Mouse (Mus musculus): Measurements from ENCODE around the gene Hoxc11.

Hoxc11 gene

DNA sequence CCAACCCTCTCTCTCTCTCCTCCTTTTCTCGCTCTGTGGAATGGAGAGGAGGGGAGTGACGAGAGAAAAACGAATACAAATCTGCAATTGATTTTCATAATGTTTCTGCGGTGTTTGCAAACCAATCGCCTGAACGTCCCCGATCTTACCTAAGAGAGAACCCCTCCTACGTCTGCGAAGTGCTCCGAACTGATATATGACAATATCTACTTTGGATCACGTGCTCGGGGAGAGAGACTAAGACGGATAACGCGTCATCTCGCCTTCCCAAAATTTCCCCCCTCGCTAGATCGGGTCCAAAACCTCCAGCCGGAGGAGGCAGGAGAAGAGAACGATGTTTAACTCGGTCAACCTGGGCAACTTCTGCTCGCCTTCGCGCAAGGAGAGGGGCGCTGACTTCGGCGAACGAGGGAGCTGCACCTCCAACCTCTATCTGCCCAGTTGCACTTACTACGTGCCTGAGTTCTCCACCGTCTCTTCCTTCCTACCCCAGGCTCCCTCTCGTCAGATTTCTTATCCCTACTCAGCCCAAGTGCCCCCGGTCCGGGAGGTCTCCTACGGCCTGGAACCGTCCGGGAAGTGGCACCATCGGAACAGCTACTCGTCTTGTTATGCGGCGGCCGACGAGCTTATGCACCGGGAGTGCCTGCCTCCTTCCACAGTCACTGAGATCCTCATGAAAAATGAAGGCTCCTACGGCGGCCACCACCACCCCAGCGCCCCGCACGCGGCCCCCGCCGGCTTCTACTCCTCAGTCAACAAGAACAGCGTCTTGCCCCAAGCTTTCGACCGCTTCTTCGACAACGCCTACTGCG, at the start of gene Hoxc11:
Gene Hoxc11, plus strand, starts transcription at position 236 of the 815 bp plus-strand sequence.
- peak; percentile 45 for DNase-seq (ENCODE audit: low read depth, low spot score)

DNA sequence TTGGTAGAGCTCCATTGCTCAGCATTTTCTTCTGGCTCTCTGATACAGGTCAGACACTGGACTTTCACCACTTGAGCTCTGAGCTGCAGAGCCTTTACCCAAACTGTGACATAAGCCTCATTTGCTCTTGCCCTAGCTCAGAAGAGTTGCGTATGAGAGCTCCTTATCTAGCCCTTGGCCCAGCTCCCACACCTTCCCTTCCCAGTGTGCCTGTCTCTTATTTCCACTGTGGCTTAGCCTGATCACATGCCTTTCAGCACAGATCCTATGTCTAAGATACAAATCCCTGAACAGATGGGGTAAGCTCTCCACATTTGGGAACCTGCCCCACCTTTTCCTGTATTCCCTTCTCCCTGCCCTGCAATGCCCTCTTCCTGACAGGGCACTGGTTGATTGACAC, 49.3 kb upstream of the Hoxc11 start:
- no peak for DNase-seq (ENCODE audit: low read depth, low spot score)

DNA sequence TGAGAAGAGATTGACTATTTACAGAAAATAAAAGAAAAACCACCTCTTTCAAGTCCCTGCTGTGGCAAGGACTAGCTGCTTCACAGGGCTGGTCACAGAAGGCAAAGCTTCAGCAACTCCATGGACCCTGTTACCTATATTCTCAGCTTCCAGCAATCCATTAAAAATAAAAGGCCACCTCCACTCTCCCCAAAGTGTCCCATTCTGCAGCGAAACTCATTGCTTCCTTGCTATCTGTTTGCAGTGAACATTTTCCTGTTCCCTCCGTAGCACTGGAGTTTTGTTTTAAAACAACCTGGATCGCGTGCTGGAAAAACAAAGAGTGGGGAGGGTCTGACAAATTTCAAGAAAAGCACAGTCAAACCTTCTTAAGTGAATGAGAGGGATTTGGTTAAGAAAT, 44.7 kb upstream of the Hoxc11 start:
- no peak for DNase-seq (ENCODE audit: low read depth, low spot score)

DNA sequence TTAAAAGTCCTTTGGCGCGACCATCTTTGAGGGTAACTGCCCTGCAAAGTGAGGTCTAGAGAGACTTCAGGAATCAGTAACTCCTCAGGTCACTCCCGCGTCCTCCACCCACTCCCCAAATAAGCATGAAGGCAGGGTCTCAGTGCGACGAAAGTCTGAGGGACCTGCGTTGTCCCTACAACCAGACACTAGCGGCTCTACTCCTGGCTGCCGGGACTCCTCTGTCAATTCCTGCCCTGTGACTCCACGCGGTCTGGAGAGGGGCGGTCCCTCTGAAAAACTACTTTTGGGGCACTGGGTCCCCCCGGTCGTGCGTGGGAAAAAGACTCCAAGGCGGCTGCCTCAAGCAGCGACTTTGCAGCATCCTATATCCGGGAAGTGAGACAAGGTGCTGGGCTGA, 44.2 kb upstream of the Hoxc11 start:
- DNase-seq (ENCODE audit: low read depth, low spot score), result no peak

DNA sequence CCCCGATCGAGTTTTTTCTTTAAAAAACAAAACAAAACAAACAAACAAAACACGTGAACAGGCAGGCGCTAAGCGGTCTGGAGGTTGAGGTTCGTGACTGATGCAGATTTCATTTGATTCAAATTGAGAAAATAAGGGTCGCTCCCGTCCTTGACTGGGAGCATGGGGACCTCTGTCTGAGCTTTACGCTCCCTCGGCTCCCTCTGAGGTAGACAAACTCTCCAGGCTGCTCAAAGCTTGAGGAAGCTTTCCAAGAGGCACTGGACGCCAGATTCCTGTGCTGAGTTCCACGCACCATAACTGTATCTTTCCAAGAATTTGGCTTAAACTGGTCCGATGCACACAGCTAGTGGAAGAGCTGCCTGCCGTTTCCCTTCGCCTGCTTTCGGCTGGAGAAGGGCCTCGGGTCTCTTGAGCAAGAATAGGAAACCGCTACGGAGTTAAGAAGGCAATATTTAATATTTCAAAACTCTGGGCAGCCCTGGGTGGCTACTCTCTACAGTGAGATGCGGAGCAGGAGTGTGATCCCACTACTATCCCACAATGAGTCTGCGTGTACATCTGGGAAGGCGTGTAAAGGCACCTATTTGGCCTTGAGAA, 43.6 kb upstream of the Hoxc11 start:
- DNase-seq (ENCODE audit: low read depth, low spot score), result no peak

DNA sequence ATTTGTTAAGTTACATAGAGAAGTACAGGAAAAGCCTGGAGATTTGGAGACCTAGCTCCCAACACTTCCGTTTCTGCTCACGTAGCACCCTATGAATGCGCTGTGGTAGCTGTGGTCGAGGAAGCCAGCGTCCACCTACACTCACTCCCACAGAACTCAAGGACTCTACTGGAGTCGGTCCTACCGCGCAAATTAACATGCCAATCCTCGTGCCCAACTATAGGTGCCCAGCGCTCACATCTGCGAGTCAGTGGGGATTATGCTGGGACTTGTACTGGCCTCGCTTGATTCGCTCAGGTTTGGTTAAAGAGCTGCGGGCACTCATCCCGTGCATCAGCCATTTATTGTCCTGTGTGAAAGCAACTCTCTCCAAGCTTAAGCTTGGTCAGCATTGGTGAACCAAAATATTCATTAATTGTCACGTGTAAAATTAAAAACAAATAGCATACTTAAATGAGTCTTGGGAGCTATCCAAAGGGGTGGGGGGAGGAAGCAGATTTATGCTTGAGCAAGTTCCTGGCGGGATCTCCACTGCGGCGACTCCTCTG, 41.1 kb upstream of the Hoxc11 start:
- DNase-seq (ENCODE audit: low read depth, low spot score), result no peak

DNA sequence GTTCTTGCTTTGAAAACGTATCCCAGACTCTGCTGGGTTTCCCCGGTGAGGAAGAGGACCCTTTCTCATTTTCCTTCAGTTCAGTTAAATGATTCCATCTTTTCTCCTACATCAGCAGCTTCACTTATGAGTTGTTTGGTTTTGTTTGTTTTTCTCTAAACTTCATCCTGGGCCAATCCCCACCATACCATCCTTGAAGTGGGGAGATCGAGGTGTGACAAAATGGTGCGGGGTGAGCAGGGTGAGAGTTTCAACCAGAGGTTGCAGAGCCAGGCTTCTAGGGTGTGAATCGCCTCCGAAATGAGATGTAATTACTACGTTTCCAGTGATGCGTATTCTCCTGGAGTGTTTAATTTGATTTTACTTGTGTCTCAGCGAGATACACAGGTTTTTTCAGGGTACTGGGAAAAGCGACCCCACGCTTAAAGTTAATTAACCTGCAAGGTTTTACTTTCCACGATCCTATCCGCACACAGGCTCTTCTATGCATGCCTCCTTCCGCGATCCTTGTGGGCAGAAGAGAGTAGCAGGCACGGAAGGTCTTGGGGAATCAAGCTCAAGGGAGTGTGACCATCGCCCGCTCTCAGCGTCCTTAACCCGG, 36.2 kb upstream of the Hoxc11 start:
- DNase-seq (ENCODE audit: low read depth, low spot score), result no peak

DNA sequence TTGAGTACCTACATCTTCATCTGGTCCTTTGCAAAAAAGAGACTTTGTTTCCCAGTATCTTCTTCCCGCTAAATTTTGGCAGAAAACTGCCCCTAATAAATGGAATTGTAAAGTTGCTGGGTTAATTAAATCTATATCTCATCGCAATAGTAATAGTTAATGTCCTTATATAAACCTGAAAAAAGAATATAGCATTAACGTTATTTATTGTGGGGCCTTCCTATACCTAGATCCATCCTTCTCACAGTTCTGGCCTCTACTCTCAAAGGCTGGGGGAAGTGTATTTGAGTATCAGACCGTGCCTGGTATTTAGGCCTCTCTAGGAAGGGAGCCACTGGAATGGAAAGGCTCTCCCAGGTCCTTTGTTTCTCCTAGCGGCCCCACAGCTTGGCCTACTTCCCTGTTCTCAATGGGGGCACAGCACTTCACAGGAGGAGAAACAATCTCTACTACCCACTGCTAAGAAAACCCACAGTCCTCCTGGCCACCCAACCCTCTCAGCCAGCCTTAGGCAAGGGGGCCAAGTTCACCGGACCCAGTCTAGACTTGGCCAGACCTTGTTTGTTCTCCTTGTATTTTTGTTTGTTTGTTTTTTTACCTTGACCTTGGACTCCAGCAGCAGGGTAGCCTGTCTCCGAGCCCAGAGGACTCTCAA, 35.5 kb upstream of the Hoxc11 start:
- DNase-seq (ENCODE audit: low read depth, low spot score), result no peak

DNA sequence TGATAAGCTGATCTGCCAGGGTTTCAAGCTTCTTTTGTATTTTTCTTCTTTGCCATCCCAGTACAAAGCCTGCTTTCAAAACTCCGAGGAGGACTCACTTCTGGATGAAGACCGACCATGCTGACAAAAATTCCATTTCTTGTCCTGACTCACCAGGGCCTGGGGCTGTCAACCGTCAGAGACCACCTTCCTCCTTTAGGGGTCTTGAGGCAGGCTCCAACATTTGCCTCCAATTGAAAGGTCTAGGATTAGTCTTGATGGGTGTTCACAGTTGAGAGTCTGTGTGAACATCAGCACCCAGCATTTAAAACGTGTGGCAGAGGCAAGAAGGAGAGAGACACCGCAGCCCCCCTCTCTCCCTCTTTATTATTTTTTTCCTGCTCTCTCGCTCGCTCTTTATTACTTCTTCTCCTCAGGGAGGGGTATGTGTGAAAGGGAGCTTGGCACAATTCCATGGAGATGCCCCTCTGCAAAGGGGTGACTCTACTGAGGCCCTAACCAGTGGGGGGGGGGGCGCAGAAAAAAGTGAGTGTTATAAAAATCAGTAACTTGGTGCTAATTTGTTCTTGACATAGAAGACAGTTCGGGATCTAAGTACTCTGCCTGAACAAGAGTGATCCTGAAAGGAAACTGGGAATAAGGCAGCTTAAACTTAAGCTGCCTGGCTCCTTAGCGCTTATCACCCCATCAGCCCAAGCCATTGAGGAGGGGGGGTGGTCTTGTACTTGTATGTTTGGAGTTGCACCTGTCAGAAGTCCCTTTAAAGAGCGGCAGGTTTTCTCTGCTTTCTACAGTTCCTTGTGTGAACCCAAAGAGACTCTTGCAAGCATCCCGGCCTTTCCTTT, 34.7 kb upstream of the Hoxc11 start:
- DNase-seq (ENCODE audit: low read depth, low spot score), result no peak

DNA sequence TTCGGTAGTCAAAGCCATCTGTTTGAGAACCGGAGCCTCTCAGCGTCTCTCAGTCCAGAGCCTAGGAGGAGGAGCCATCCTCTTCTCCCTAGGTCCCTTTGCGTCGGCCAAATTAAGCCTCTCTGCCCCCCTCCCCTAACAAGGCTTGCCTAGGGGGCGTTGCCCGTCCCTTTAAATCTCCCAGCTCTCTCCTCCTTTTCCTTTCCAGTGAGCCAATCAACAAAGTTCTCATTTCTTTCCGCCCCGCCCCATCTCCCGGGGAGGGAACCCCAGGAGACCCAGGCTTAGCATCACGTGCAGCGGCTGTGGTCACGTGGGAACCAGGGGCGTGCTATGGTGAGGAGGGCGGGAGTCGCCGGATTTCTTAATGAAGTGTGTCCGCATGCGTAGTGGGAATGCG, 33.6 kb upstream of the Hoxc11 start:
- peak; percentile 63 for DNase-seq (ENCODE audit: low read depth, low spot score)

DNA sequence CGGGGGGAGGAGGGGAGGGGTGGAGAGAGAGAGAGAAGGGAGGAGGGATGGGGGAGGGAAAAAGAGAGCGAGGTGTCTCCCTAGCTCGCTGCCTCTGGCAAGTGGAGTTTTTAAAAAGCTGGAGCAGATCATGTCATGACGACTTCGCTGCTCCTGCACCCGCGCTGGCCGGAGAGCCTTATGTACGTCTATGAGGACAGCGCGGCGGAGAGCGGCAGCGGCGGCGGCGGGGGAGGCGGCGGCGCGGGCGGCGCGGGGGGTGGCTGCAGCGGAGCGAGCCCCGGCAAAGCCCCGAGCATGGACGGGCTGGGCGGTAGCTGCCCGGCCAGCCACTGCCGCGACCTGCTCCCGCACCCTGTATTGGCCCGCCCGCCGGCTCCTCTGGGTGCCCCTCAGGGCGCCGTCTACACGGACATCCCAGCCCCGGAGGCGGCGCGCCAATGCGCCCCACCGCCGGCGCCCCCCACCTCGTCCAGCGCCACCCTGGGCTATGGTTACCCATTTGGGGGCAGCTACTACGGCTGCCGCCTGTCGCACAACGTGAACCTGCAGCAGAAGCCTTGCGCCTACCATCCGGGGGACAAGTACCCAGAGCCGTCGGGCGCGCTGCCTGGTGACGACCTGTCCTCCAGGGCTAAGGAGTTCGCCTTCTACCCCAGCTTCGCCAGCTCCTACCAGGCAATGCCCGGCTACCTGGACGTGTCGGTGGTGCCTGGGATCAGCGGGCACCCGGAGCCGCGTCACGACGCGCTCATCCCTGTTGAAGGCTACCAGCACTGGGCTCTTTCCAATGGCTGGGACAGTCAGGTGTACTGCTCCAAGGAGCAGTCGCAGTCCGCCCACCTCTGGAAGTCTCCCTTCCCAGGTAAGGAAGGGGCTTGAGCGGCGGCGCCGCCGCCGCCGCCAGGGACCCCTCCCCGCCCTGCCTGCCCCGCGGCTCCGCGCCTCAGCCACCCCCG, 32.9 kb upstream of the Hoxc11 start, which contains the start of gene Hoxc13:
Gene Hoxc13, plus strand, starts transcription at position 51 of the 959 bp plus-strand sequence.
- DNase-seq (ENCODE audit: low read depth, low spot score), result no peak

DNA sequence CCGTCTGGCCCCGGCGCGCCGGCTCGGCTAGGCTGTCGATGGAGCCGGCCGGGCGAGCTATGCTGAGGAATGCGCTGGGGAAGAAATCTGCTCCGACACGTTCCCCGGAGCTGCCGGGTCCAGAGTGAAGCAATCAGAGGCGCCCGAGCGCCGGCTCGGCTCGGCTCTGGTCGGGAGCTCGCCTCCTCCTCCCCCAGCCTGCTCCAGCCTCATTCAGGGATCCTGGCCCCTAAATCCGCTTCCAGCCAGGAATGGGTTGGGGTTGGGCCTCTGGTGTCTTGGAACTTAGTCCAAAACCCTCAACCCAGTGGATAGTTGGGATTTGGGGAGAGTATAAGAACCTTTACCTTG, 32.2 kb upstream of the Hoxc11 start:
- no peak for DNase-seq (ENCODE audit: low read depth, low spot score)

DNA sequence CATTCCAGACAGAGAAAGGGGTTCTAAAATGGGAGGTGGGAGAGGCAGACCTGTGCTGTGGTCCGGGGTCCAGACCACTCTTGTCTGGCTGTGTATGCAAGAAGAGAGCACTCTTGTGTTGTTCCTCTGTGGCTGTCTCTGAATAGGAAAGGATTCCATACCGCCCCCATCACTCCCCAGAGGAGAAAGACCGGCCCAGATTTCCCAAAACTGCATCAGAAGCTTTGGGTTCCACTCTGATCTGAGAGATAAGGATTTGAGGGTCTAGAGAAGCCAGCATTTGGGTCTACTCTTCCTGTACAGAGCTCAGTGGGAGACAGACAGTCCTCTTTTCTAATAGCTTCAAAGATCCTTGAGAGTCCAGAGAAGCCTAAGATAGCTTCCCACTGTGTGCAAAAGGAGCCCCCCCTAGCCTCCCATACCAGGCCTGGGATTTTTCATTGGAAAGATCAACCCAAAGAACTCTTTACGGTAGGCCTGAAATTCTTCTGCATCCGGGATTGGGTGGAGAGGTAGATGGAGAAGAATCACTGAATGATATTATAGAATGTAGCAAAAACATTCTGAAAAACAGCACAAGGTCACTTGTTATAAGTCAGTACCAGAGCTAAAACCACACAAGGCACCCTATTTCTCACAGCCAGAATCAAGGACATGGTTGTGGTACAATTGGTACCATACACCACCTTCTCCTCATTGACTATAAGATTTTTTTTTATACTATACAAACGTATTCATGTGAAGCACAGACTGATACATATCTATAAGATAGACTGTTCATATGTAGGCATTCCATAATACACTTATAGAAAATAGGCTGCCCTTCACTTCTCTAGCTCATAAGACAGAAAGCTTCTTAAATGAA, 31.4 kb upstream of the Hoxc11 start:
- no peak for DNase-seq (ENCODE audit: low read depth, low spot score)

DNA sequence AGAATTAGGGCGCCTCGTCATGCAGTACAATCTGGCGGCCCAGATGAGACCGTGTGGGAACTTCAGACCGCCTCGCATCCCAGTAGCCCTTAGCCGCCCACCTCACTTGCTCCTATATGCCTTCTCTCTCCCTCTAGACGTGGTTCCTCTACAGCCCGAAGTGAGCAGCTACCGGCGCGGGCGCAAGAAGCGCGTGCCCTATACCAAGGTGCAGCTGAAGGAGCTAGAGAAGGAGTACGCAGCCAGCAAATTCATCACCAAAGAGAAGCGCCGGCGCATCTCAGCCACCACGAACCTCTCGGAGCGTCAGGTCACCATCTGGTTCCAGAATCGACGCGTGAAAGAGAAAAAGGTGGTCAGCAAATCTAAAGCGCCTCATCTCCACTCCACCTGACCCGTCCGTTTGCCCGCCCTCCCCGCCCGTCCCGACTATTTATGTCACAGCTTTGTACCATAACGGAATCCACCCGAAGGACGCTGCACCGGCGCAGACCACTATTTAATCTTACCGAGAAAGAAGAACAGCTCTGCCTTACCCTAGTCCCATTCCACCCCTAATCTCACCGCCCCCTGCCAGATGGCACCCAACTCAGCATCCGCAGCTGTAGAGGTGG, 27.1 kb upstream of the Hoxc11 start:
- DNase-seq (ENCODE audit: low read depth, low spot score), result no peak

DNA sequence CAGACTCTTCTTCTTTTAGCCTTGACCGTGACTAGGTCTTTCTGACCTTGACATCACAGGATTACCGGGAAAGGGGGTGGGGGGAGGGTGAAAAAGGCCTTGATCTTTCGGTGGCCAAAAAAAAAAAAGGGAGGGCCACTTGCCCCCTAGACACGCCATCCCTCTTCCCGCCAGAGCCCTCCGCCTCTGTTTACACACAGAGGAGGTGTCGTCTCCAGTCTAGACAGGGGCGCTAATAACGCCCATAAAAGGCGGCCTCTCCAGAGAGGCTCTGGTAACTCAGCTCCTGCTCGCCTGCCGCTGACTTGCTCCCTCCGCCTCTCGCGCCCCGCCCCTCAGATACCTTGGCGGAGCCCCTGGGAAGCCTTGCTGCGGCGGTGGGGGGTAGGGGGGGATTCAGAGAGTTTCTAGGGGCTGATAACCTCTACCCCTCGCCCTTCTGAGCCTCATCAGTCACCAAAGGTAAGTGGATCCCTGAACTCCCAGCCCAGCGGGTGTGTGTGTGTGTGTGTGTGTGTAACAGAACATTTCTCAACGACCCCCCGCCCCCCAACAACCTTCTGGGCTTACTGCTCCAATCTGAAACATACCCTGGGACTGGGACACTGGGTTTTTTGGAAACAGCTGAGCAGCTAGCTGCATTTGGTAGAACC, 22.4 kb upstream of the Hoxc11 start:
- no peak for DNase-seq (ENCODE audit: low read depth, low spot score)

DNA sequence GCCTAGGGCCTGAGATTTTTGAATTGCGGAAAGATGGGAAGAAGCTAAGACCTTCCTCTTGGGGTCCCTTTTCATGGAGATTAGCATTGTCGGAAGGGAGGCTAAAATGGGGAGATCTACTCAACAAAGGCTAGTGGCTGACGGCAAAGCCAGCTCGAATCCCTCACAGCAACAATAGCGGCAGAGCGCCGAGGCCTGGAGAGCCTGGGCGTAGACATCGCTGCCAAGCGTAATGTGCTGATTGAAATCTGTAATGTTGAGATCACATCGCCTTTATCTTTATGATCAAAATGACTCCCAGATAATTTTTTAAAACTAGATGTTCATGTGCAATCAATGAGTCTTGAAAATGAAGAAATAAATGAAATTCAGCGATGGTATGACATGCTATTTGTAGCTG, 19.8 kb upstream of the Hoxc11 start:
- no peak for DNase-seq (ENCODE audit: low read depth, low spot score)

DNA sequence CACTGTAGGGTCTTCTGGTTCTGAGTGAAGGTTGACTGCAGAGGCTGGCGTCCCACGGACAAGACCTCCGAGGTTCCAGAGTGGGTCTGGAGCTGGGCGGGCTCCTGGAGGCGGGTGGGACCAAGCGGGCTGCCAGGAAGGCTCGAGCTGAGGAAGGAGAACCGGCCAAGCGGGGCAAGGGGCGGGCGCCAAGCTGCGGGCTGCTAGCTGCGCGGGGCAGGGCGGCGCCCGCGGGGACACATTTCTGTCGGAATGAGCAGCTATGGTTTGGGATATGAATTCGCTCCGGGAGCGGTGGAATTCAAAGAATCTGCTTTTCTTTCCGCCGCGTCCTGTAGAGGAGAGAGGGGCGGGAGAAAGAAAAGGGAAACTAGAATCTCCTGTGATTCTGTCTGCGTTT, 19.3 kb upstream of the Hoxc11 start:
- DNase-seq (ENCODE audit: low read depth, low spot score), result no peak

DNA sequence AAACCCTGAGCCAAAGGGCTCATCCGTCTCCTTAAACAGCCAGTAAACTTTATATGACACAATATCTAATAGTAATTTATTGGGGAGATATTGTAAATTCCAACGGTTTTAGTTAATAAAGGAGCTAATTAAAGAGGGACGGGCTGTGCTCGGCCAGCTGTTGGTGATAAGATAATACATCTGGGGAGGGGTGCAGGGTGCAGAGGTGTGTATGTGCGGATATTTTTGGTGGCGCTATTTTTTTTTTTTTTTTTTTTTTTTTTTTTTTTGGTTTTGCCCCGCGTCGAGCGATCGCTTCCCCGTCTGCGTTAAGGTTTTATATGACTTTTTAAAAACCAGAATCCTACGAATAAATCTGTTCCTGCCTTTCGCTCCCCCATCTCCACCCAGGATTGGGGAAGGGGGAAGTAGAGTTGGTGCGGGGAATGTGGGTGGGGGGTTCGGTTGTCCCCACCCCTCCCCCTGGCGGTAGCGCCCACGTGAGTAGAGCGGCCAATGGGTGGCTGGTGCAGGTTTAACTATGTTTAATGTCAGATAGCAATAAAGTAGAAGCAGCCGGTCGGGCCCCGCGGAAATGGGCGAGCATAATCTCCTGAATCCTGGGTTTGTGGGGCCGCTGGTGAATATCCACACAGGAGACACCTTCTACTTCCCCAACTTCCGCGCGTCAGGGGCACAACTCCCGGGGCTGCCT, 17.8 kb upstream of the Hoxc11 start, which contains the start of gene Hoxc12:
Gene Hoxc12, plus strand, starts transcription at position 479 of the 694 bp plus-strand sequence.
- no peak for DNase-seq (ENCODE audit: low read depth, low spot score)

Measured in skeletal muscle tissue, adult 2 months (tissue).